Mouse (Mus musculus) testis, adult 2 months (tissue): ENCODE measurements at regions not wholly inside any gene's neighbourhood (a gene's known extent, or its start where the extent isn't known, plus 50 kb on each side); places are given as distances from the start of the nearest gene placed in this dataset.

ENCODE experiments used
- H3K27ac ChIP-seq: fragments of 200-500 bp; 2 replicates; pipeline ENCODE4 v1.5.1; 2012; ENCODE audit warnings: low read depth, low read length; ENCODE audit not compliant: control insufficient read depth, insufficient read depth
- H3K27me3 ChIP-seq: fragments of 200-500 bp; 2 replicates; pipeline ENCODE4 v1.6.1; 2012; ENCODE audit warnings: mild to moderate bottlenecking, low read length, moderate library complexity; ENCODE audit not compliant: control insufficient read depth, insufficient read depth
- H3K36me3 ChIP-seq: fragments of 200-500 bp; 2 replicates; pipeline ENCODE4 v1.6.1; 2012; ENCODE audit warnings: mild to moderate bottlenecking, low read length; ENCODE audit not compliant: control insufficient read depth, insufficient read depth
- H3K4me1 ChIP-seq: fragments of 200-500 bp; 2 replicates; pipeline ENCODE4 v1.6.1; 2012; ENCODE audit warnings: low read length; ENCODE audit not compliant: control insufficient read depth, insufficient read depth
- H3K4me3 ChIP-seq: fragments of 200-500 bp; 2 replicates; pipeline ENCODE4 v1.5.1; 2012; ENCODE audit warnings: low read depth, mild to moderate bottlenecking, low read length, moderate library complexity, mixed read lengths; ENCODE audit not compliant: control insufficient read depth
- CTCF ChIP-seq: fragments of 200-500 bp; IDR thresholded peaks from 2 replicates; pipeline ENCODE4 v1.5.1; 2012; ENCODE audit warnings: low read depth, mild to moderate bottlenecking, inconsistent platforms, low read length, moderate library complexity; ENCODE audit not compliant: control insufficient read depth, insufficient read depth, insufficient replicate concordance
- POLR2A ChIP-seq: fragments of 200-500 bp; IDR thresholded peaks from 2 replicates; pipeline ENCODE4 v1.6.1; 2012; ENCODE audit warnings: low read depth, mild to moderate bottlenecking, inconsistent platforms, low read length, moderate library complexity; ENCODE audit not compliant: control insufficient read depth

DNA sequence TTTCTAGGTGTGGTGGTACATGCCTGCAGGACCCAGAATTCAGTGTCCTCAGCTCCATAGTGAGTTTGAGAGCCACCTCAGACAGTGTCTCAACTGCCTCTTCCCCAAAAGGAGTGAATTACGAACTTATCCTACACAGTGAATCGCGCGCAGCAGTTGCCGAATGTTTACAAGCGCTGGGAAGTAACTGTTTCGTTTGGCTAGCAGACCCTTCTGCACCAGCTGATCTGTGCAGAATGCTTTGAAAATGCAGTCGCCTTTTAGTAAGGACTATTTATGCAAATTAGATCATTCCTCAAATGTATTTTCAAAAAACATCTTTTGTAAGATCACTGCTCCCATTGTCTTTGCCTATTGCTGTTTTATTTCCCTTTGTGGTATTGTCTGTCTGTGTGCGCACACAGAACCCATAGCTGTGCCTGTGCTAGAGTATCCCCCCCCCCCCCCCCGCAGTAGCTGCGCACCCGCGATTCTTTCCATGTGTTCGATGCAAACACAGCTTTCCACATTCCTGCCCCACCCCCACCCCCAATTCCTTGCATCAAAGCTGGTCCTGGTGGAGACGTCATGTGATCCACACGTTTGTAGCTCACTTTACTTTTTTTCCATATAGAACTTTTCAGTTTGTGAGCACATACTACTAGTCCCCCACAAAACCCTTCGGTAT lies 97.5 kb upstream of the Sox2 start:
- Histone ChIP-seq H3K27me3 (no peaks in the 10 kb centered on the region), H3K27ac (no peak overlapping the region), H3K36me3 (no peaks in the 10 kb centered on the region), H3K4me1 (no peaks in the 10 kb centered on the region), H3K4me3 (no peak overlapping the region)
- TF ChIP-seq POLR2A (no peak), CTCF (no peak)

DNA sequence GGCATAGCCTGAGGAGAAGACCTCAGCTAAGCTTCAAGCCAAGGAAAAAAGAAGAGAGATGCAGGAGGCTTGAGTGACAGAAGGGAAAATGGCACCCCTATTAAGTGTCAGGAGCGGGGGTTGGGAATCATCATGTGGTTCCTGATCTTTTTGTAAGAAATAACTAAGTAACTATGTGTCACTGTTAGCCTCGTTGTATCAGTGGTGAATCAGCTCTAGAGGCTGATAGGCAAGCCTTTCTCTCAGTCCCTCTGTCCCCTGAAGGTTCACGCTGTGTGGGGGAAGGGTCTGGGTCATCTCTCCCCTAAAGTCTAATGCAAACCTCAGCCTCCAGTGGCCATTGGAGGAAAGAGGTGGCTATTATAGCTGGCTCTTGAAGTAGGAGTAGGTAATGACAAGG lies 99.1 kb upstream of the Sox2 start:
- Histone ChIP-seq H3K27me3 (no peaks in the 10 kb centered on the region), H3K27ac (no peak overlapping the region), H3K4me3 (no peak overlapping the region), H3K4me1 (no peaks in the 10 kb centered on the region), H3K36me3 (no peaks in the 10 kb centered on the region)
- TF ChIP-seq POLR2A: no peak
- no peak for TF ChIP-seq CTCF

DNA sequence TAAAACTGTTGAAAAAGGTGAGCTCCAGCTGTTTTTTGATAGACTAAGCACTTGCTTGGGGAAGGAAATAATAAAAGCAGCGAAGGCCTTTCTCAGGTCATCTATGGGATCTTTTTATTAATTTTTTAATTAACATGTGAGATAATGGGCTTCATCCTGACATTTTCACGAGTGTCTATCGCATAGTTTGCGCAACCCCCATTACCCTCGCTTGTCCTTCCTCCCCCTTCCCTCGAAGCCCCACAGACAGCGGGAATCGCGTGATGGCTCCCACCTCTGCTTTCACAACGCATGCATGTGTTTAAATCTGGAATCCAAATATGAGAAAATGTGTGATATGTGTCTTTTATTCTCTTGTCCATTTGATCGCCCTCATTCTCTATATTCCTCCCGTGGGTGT lies 100.0 kb upstream of the Sox2 start:
- Histone ChIP-seq H3K4me1 (no peaks in the 10 kb centered on the region), H3K27me3 (no peaks in the 10 kb centered on the region), H3K27ac (no peak overlapping the region), H3K36me3 (no peaks in the 10 kb centered on the region), H3K4me3 (no peak overlapping the region)
- TF ChIP-seq CTCF: no peak
- TF ChIP-seq POLR2A: no peak

DNA sequence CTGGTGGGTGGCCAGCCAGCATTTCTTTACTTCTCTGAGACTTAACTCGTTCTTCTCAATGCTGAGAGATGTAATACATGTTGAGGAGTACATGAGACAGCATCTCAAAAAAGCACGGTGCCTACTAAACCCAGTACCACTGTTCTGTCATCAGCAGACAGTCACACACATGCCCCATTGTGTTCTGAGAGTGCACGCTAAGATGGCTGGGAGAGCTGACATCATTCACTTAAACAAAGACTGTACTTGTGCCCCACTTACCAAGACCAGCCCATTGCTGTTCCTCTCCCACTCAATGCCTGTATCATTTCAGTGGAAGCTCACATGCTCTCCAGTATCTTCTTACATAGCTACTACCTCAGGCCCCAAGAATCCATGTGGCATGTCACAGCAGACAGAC lies 117.8 kb upstream of the Sox2 start:
- no peak overlapping the region for H3K27ac ChIP-seq
- no peaks in the 10 kb centered on the region for H3K4me1 ChIP-seq
- no peaks in the 10 kb centered on the region for H3K27me3 ChIP-seq
- no peaks in the 10 kb centered on the region for H3K36me3 ChIP-seq
- no peak for TF ChIP-seq POLR2A
- TF ChIP-seq CTCF: no peak
- H3K4me3 ChIP-seq: no peak overlapping the region

DNA sequence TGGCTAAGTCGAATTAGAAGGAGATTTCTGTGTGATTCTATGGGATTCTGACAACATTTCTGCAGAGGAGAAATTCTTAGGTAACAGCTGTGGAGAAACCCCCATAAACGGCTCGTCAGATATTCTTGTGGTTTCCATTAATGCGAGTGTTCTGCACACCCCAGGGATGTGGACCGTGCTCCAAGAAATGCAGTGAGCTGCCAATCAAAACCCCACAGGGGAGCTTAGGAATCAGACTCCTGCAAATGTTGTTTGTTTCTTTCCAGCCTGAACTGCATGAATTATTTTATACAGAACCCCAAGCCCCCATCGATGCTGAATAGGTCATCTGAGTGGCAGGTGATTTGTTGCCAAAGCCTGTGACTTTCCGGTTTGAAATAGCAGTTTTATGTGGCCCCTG lies 118.4 kb upstream of the Sox2 start:
- H3K27ac ChIP-seq: no peak overlapping the region
- no peaks in the 10 kb centered on the region for H3K36me3 ChIP-seq
- H3K4me3 ChIP-seq: no peak overlapping the region
- H3K4me1 ChIP-seq: no peaks in the 10 kb centered on the region
- no peaks in the 10 kb centered on the region for H3K27me3 ChIP-seq
- TF ChIP-seq CTCF (no peak), POLR2A (no peak)

DNA sequence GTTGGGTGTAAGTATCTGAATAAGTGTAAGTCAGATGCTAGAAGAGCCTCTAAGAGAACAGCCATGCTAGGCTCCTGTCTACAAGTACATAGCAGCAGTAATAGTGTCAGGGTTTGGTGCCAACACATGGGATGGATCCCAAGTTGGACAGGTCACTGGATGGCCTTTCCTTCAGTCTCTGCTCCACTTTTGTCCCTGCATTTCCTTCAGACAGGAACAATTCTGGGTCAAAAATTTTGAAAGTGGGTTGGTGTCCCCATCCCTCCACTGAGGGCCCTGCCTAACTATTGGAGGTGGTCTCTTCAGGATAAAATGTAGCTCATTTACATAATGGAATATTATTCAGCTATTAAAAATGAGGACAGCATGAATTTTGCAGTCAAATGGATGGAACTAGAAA lies 122.7 kb upstream of the Sox2 start:
- no peak overlapping the region for H3K27ac ChIP-seq
- TF ChIP-seq CTCF (no peak), POLR2A (no peak)
- H3K4me3 ChIP-seq: no peak overlapping the region
- H3K4me1 ChIP-seq: no peaks in the 10 kb centered on the region
- no peaks in the 10 kb centered on the region for H3K27me3 ChIP-seq
- H3K36me3 ChIP-seq: no peaks in the 10 kb centered on the region

DNA sequence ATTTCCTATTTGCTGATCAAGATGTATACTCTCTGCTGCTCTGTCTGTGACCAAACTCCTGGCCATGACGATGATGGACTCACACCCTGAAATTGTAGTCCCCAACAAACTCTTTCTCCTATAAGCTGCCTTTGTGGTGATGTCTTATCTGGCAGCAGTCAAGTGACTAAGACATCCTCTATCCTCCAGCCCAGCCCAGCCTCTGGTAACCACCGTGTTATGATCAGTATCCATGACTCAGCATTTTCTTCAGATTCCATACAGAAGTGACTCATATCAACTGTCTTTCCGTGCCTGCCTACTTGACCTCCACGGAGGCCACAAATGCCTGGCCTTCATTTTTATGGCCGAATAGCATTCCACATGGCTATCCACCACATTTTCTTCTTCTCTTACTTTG lies 124.5 kb upstream of the Sox2 start:
- no peaks in the 10 kb centered on the region for H3K36me3 ChIP-seq

More for the DNA sequence above, 124.5 kb upstream of the Sox2 start:
- H3K4me1 ChIP-seq: no peaks in the 10 kb centered on the region
- H3K27ac ChIP-seq: no peak overlapping the region
- H3K4me3 ChIP-seq: no peak overlapping the region
- TF ChIP-seq CTCF (no peak), POLR2A (no peak)
- H3K27me3 ChIP-seq: no peaks in the 10 kb centered on the region
